Mouse (Mus musculus): ENCODE results near the gene Gm5622. TPM values are rescaled to one million over a fixed set of nuclear protein-coding genes. Genes with fewer than 3 reads are reported as not detected.
"Not testable (repeated sequence)": the region's sequence is repeated elsewhere in the genome, so short reads cannot be mapped to it uniquely, and the experiment has no call there.

The Gm5622 gene
- polyA plus RNA-seq (2015; fragmentation: Nextera tagmentation; extraction: Ambion mirVana): not detected in 2 replicates

DNA sequence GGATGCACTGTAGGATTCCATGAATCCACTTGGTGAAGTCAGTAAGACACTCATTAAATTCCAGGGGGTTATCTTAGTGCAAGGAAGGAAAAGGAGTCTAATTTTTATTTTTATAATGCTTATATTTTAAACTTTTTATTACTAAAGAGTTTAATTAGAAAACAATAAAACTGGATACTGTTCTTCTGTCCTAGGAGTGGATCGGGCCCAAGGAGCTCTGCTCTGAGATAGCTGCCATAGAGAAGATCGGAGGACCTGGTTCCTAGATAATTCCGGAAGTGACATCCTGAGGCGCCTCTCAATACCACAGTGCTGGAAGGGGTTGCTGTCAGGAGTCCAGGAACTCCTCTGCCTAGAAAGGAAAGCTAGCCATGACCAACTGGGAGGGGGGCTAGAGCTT lies at the start of gene Gm5622:
Gene Gm5622 (plus strand): TSS at position 301 of the 400 bp plus-strand sequence.
- Histone ChIP-seq H3K4me2 (replicated peaks) (no peak within 1 kb of the TSS), H3K9me3 (replicated peaks) (no peaks in the 10 kb centered on the region), H3K27ac (replicated peaks) (no peak within 1 kb of the TSS), H3K4me3 (replicated peaks) (no peak within 1 kb of the TSS), H3K9ac (no peak within 1 kb of the TSS), H3K4me1 (no peaks in the 10 kb centered on the region), H3K27me3 (no peaks in the 10 kb centered on the region), H3K36me3 (no peaks in the 10 kb centered on the region)
- no peak for ATAC-seq (ENCODE audit: insufficient number of reproducible peaks, low FRiP score, low TSS enrichment, low read depth)
- 89% methylated on average over 4 of the region's 4 CpGs for WGBS

DNA sequence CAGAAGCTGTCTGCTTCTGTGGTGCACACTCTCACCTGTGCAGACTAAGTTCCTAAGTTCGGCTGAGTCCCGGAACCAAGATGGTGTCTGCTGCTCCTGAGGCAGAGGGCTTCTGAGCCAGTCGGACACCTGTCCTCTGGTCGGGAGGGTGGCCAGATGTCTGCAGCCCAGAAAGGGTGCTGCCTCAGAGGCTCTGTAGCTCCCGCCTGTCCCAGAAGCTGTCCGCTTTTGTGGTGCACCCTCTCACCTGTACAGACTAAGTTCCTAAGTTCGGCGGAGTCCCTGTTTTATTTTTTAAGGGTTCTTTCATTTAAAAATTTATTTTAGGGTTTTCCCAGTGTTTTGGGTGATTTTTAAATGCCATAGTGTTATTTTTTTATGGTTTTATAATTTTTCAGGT lies 45.2 kb upstream of the Gm5622 start:
- Histone ChIP-seq H3K4me3 (replicated peaks) (no peak overlapping the region), H3K4me2 (replicated peaks) (no peak overlapping the region), H3K4me1 (no peaks in the 10 kb centered on the region), H3K27ac (replicated peaks) (no peak overlapping the region), H3K27me3 (no peaks in the 10 kb centered on the region), H3K9me3 (replicated peaks) (no peaks in the 10 kb centered on the region), H3K36me3 (no peaks in the 10 kb centered on the region), H3K9ac (no peak overlapping the region)
- ATAC-seq (ENCODE audit: insufficient number of reproducible peaks, low FRiP score, low TSS enrichment, low read depth): no peak
- 90% methylated on average over 8 of the region's 8 CpGs for WGBS

GRCm38 (mm10) chr14:51573963-51574362 lies 21.4 kb downstream of the Gm5622 start, which contains the start of gene Gm17175:
Gene Gm17175, minus strand, starts transcription at chr14:51574063.
- H3K27me3 ChIP-seq; H3K36me3 ChIP-seq; H3K27ac ChIP-seq (replicated peaks); H3K9ac ChIP-seq; H3K9me3 ChIP-seq (replicated peaks); H3K4me2 ChIP-seq (replicated peaks); H3K4me3 ChIP-seq (replicated peaks); H3K4me1 ChIP-seq; ATAC-seq (ENCODE audit: insufficient number of reproducible peaks, low FRiP score, low TSS enrichment, low read depth): not testable (repeated sequence)
- WGBS: 90% methylated on average over 2 of the region's 2 CpGs

GRCm38 (mm10) chr14:51592039-51592438 lies 39.4 kb downstream of the Gm5622 start, which contains the start of gene Gm17174:
Gene Gm17174, minus strand, starts transcription at chr14:51592139.
- H3K4me2 ChIP-seq (replicated peaks); H3K27ac ChIP-seq (replicated peaks); H3K9ac ChIP-seq; H3K9me3 ChIP-seq (replicated peaks); ATAC-seq (ENCODE audit: insufficient number of reproducible peaks, low FRiP score, low TSS enrichment, low read depth); H3K4me1 ChIP-seq; H3K4me3 ChIP-seq (replicated peaks); H3K27me3 ChIP-seq; H3K36me3 ChIP-seq: not testable (repeated sequence)
- WGBS: 93% methylated on average over 4 of the region's 4 CpGs

DNA sequence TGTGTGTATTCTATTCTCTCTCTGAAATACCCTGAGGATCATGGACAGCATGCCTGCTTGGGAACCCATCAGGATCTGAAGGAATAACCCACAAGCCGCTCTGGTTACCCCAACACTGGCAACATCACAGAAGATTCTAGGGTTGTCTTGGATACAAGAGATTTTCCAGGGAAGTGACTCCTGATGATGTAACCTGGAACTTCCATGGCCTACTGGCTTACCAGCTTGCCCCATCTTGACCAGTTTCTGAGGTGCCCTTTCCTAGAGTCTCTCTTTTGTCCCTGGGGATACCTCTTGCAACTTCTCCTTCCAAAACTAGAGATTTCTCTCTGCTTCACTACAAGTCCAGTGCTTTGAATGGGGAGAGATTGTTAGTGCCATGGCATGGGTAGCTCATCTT lies 58.6 kb downstream of the Gm5622 start, which contains the start of gene Gm17078:
Gene Gm17078 (minus strand): TSS at position 101 of the 400 bp plus-strand sequence.
- WGBS: 80% methylated on average over 1 of the region's 1 CpGs
- H3K27ac ChIP-seq (replicated peaks): no peak within 1 kb of the TSS
- H3K9ac ChIP-seq: no peak within 1 kb of the TSS
- H3K9me3 ChIP-seq (replicated peaks): no peaks in the 10 kb centered on the region
- no peak within 1 kb of the TSS for H3K4me2 ChIP-seq (replicated peaks)
- ATAC-seq (ENCODE audit: insufficient number of reproducible peaks, low FRiP score, low TSS enrichment, low read depth): no peak
- no peaks in the 10 kb centered on the region for H3K27me3 ChIP-seq
- no peaks in the 10 kb centered on the region for H3K4me1 ChIP-seq
- no peaks in the 10 kb centered on the region for H3K36me3 ChIP-seq
- no peak within 1 kb of the TSS for H3K4me3 ChIP-seq (replicated peaks)

DNA sequence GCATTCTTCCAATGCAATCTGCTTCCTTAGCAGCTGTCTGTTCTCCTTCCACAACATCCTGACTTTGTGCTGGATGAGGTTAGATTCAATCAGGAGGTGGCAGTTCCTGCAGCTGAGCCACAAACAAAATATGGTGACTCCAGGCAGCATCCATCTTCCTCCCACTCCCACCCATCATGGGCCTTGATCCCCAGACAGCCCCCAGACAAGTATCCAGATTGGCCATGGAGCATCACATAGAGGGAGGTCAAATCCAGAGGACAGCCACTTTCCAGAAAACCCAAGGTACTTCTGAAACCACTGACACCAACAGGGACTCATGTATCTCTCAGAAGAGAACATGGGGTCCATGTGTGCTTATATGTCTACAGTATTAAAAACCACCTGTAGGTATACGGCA lies 79.8 kb downstream of the Gm5622 start:
- H3K4me2 ChIP-seq (replicated peaks); H3K9me3 ChIP-seq (replicated peaks); H3K4me1 ChIP-seq; H3K27ac ChIP-seq (replicated peaks); ATAC-seq (ENCODE audit: insufficient number of reproducible peaks, low FRiP score, low TSS enrichment, low read depth); H3K9ac ChIP-seq; H3K36me3 ChIP-seq; H3K4me3 ChIP-seq (replicated peaks); H3K27me3 ChIP-seq: not testable (repeated sequence)
- 96% methylated on average over 1 of the region's 1 CpGs for WGBS

GRCm38 (mm10) chr14:51635566-51635965 lies 83.0 kb downstream of the Gm5622 start, which contains the start of gene Gm4181:
Gene Gm4181, minus strand, starts transcription at chr14:51635666.
- H3K9ac ChIP-seq: not testable (repeated sequence)
- WGBS: 88% methylated on average over 1 of the region's 1 CpGs

GRCm38 (mm10) chr14:51677269-51677668 lies 124.7 kb downstream of the Gm5622 start:
- H3K9ac ChIP-seq: no peak overlapping the region
- H3K27ac ChIP-seq (replicated peaks): no peak overlapping the region
- H3K27me3 ChIP-seq: no peaks in the 10 kb centered on the region
- H3K4me2 ChIP-seq (replicated peaks): no peak overlapping the region
- 86% methylated on average over 5 of the region's 5 CpGs for WGBS
- no peaks in the 10 kb centered on the region for H3K9me3 ChIP-seq (replicated peaks)
- H3K36me3 ChIP-seq: no peaks in the 10 kb centered on the region
- H3K4me3 ChIP-seq (replicated peaks): no peak overlapping the region
- ATAC-seq (ENCODE audit: insufficient number of reproducible peaks, low FRiP score, low TSS enrichment, low read depth): no peak
- H3K4me1 ChIP-seq: no peaks in the 10 kb centered on the region

More at GRCm38 (mm10) chr14:51635566-51635965, 83.0 kb downstream of the Gm5622 start, which contains the start of gene Gm4181:
- not testable (repeated sequence) for H3K4me1 ChIP-seq; H3K4me3 ChIP-seq (replicated peaks); H3K36me3 ChIP-seq; H3K4me2 ChIP-seq (replicated peaks); H3K27ac ChIP-seq (replicated peaks); H3K9me3 ChIP-seq (replicated peaks); ATAC-seq (ENCODE audit: insufficient number of reproducible peaks, low FRiP score, low TSS enrichment, low read depth); H3K27me3 ChIP-seq

GRCm38 (mm10) chr14:51695368-51695767 lies 142.8 kb downstream of the Gm5622 start, which contains the start of gene Gm17079:
Gene Gm17079, minus strand, starts transcription at chr14:51695468.
- H3K9ac ChIP-seq; ATAC-seq (ENCODE audit: insufficient number of reproducible peaks, low FRiP score, low TSS enrichment, low read depth); H3K27ac ChIP-seq (replicated peaks); H3K4me1 ChIP-seq; H3K36me3 ChIP-seq; H3K4me3 ChIP-seq (replicated peaks); H3K9me3 ChIP-seq (replicated peaks); H3K27me3 ChIP-seq; H3K4me2 ChIP-seq (replicated peaks): not testable (repeated sequence)
- 95% methylated on average over 1 of the region's 2 CpGs for WGBS

Other genes with a start within 250 kb of the Gm5622 start
- not detected in 2 replicates for gene Gm7247, start 191.0 kb upstream of the Gm5622 start, polyA plus RNA-seq (2015; fragmentation: Nextera tagmentation; extraction: Ambion mirVana)
- not detected in 2 replicates for gene Vmn2r88, start 142.0 kb upstream of the Gm5622 start, polyA plus RNA-seq (2015; fragmentation: Nextera tagmentation; extraction: Ambion mirVana)
- not detected in 2 replicates for gene Vmn2r89, start 100.9 kb upstream of the Gm5622 start, polyA plus RNA-seq (2015; fragmentation: Nextera tagmentation; extraction: Ambion mirVana)
- not detected in 2 replicates for gene Gm17175, start 21.3 kb downstream of the Gm5622 start, polyA plus RNA-seq (2015; fragmentation: Nextera tagmentation; extraction: Ambion mirVana)
- gene Gm17174, start 39.3 kb downstream of the Gm5622 start, polyA plus RNA-seq (2015; fragmentation: Nextera tagmentation; extraction: Ambion mirVana): not detected in 2 replicates
- gene Gm17078, start 58.5 kb downstream of the Gm5622 start, polyA plus RNA-seq (2015; fragmentation: Nextera tagmentation; extraction: Ambion mirVana): not detected in 2 replicates
- not detected in 2 replicates for gene Gm4181, start 82.9 kb downstream of the Gm5622 start, polyA plus RNA-seq (2015; fragmentation: Nextera tagmentation; extraction: Ambion mirVana)
- not detected in 2 replicates for gene Gm17079, start 142.7 kb downstream of the Gm5622 start, polyA plus RNA-seq (2015; fragmentation: Nextera tagmentation; extraction: Ambion mirVana)
- not detected in 2 replicates for gene Gm5800, start 164.4 kb downstream of the Gm5622 start, polyA plus RNA-seq (2015; fragmentation: Nextera tagmentation; extraction: Ambion mirVana)
- gene Ang4, start 220.8 kb downstream of the Gm5622 start, polyA plus RNA-seq (2015; fragmentation: Nextera tagmentation; extraction: Ambion mirVana): not detected in 2 replicates
- gene AY358078, start 247.3 kb downstream of the Gm5622 start, polyA plus RNA-seq (2015; fragmentation: Nextera tagmentation; extraction: Ambion mirVana): not detected in 2 replicates